Mouse (Mus musculus): Measurements from ENCODE around the gene 4933417A18Rik. TPM values are rescaled to one million over a fixed set of nuclear protein-coding genes. Genes with fewer than 3 reads are reported as not detected.
"Not testable (repeated sequence)": the region's sequence is repeated elsewhere in the genome, so short reads cannot be mapped to it uniquely, and the experiment has no call there.

4933417A18Rik gene
- polyA plus RNA-seq, 1 experiment from 2014 or later: not detected

DNA sequence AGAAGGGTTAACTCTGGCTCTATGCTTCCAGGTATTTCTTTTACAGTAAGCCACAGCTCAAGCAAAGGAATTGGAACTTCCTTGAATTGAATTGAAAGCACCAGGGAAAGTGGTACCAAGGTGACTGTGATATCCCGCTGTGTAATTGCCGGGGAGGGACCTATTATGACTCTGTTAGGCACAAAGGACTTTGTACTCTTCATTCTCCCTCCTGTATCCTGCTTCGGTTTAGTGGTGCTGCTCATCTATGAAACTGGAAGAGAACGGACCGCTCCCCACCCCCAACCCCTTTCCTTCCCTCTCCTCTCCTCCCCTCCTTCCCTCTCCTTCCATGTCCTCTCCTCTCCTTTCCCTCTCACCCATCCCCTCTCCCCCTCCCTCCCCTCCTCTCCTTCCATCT is 40.7 kb downstream of the 4933417A18Rik start:
- 8% methylated on average over 5 of the region's 5 CpGs for WGBS
- no peak overlapping the region for H3K4me2 ChIP-seq (ENCODE audit: low read depth, low read length, severe bottlenecking)

DNA sequence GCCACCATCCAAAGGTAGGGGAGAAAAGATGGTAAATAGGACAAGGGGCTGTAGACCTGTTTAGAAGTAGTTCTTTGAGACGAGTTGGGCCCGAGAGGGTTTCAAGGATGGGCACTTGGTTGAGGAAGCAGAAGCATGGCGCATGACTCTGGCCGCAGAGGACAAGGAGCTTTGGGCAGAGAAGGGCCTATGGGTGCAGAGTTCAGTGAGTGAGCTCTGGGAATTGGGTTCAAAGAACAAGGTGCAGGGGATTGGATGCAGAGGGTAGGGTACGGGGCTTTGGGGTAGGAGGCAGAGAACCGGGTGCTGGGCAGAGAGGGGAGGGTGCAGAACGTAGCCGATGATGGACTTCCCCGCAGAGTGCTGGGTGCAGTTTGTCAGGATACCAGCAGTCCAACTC is 41.4 kb downstream of the 4933417A18Rik start:
- not testable (repeated sequence) for H3K9ac ChIP-seq (ENCODE audit: low read length); H3K4me1 ChIP-seq (replicated peaks; ENCODE audit: control insufficient read depth, insufficient read depth, low read length); DNase-seq (ENCODE audit: low spot score); H3K9me3 ChIP-seq (ENCODE audit: control insufficient read depth, low read length); H3K27ac ChIP-seq (ENCODE audit: low read depth, low read length); ATAC-seq (replicated peaks; ENCODE audit: low FRiP score); H3K4me2 ChIP-seq (ENCODE audit: low read depth, low read length, severe bottlenecking); H3K4me3 ChIP-seq (ENCODE audit: low read depth, low read length); H3K36me3 ChIP-seq (ENCODE audit: control insufficient read depth, insufficient read depth, low read length)
- H3K27me3 ChIP-seq (ENCODE audit: control insufficient read depth, insufficient read depth, low read length): peaks cover 11% of the 10 kb centered on the region
- 70% methylated on average over 9 of the region's 9 CpGs for WGBS

More for the DNA sequence above, 40.7 kb downstream of the 4933417A18Rik start:
- Histone ChIP-seq H3K4me1 (replicated peaks; ENCODE audit: control insufficient read depth, insufficient read depth, low read length) (0 out of 2 replicates have a peak, but pooled peaks cover 3% of the 10 kb centered on the region), H3K36me3 (ENCODE audit: control insufficient read depth, insufficient read depth, low read length) (no peaks in the 10 kb centered on the region), H3K9me3 (ENCODE audit: control insufficient read depth, low read length) (no peaks in the 10 kb centered on the region), H3K27ac (ENCODE audit: low read depth, low read length) (no peak overlapping the region), H3K4me3 (ENCODE audit: low read depth, low read length) (no peak overlapping the region), H3K27me3 (ENCODE audit: control insufficient read depth, insufficient read depth, low read length) (peaks cover 11% of the 10 kb centered on the region), H3K9ac (ENCODE audit: low read length) (no peak overlapping the region)
- DNase-seq (ENCODE audit: low spot score) (no peak), ATAC-seq (replicated peaks; ENCODE audit: low FRiP score) (no peak)

DNA sequence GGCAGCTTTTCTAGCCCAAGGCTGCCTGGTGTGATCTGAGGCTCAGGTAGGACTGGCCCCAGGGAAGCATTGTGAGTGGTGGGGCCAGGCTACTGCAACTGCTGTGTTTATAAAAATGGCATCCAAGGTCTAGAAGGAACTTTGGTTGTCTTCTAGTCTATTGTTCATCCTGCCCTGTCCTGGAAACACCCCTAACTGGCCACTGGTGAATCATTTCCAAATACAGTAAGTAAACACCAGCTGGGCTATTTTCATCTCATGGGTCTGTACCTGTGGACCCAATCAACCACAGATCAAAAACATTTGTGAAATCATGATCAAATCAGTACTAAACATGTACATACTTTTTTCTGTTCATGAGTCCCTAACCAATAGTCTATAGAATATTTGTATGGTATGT is 48.2 kb downstream of the 4933417A18Rik start:
- not testable (repeated sequence) for H3K4me2 ChIP-seq (ENCODE audit: low read depth, low read length, severe bottlenecking); ATAC-seq (replicated peaks; ENCODE audit: low FRiP score); H3K4me3 ChIP-seq (ENCODE audit: low read depth, low read length); H3K27me3 ChIP-seq (ENCODE audit: control insufficient read depth, insufficient read depth, low read length); H3K9ac ChIP-seq (ENCODE audit: low read length); H3K4me1 ChIP-seq (replicated peaks; ENCODE audit: control insufficient read depth, insufficient read depth, low read length); H3K27ac ChIP-seq (ENCODE audit: low read depth, low read length); DNase-seq (ENCODE audit: low spot score); H3K9me3 ChIP-seq (ENCODE audit: control insufficient read depth, low read length); H3K36me3 ChIP-seq (ENCODE audit: control insufficient read depth, insufficient read depth, low read length)

DNA sequence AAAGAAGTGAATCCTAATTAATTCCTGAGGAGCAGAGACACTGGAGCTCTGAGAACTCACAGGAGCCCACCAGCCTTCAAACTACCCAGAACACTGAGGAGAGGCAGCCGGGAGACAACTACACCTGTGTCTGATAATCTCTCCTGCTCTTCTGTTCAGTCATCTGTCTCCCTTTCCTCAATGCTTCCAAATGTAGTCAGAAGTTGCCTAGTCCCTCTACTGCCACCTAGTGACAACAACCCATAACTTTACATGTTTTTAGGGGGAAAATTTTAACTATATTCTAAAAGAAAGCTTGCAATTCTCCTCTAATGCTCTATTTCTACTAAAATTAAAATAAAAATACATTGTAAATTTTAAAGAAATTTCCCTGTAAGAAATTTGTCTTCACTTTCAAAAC is 48.9 kb downstream of the 4933417A18Rik start:
- no peak overlapping the region for H3K4me2 ChIP-seq (ENCODE audit: low read depth, low read length, severe bottlenecking)
- H3K4me1 ChIP-seq (replicated peaks; ENCODE audit: control insufficient read depth, insufficient read depth, low read length): no peaks in the 10 kb centered on the region
- 40% methylated on average over 1 of the region's 1 CpGs for WGBS
- no peak for ATAC-seq (replicated peaks; ENCODE audit: low FRiP score)
- no peaks in the 10 kb centered on the region for H3K9me3 ChIP-seq (ENCODE audit: control insufficient read depth, low read length)
- H3K36me3 ChIP-seq (ENCODE audit: control insufficient read depth, insufficient read depth, low read length): no peaks in the 10 kb centered on the region
- DNase-seq (ENCODE audit: low spot score): no peak
- H3K27me3 ChIP-seq (ENCODE audit: control insufficient read depth, insufficient read depth, low read length): no peaks in the 10 kb centered on the region
- H3K27ac ChIP-seq (ENCODE audit: low read depth, low read length): no peak overlapping the region
- H3K4me3 ChIP-seq (ENCODE audit: low read depth, low read length): no peak overlapping the region
- H3K9ac ChIP-seq (ENCODE audit: low read length): no peak overlapping the region

DNA sequence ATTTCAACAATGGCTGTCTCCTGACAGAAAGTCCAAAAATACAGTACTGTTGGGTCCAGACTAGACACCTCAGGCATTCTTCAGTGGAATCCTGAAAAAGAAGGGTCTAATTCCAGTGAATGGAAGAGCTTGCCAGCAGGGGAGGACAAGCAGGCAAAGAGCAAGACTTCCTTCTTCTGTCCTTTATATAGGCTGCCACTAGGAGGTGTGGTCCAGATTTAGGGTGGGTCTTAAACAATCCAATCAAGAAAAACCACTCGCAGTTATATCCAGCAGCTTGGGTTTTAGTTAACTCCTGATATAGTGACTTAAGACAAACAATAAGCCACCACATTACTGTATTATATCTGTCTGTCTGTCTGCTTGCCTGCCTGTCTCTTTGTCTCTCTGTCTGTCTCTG is 49.6 kb downstream of the 4933417A18Rik start:
- Histone ChIP-seq H3K9me3 (ENCODE audit: control insufficient read depth, low read length) (no peaks in the 10 kb centered on the region), H3K4me1 (replicated peaks; ENCODE audit: control insufficient read depth, insufficient read depth, low read length) (no peaks in the 10 kb centered on the region), H3K4me2 (ENCODE audit: low read depth, low read length, severe bottlenecking) (no peak overlapping the region), H3K27me3 (ENCODE audit: control insufficient read depth, insufficient read depth, low read length) (no peaks in the 10 kb centered on the region), H3K9ac (ENCODE audit: low read length) (no peak overlapping the region), H3K4me3 (ENCODE audit: low read depth, low read length) (no peak overlapping the region), H3K27ac (ENCODE audit: low read depth, low read length) (no peak overlapping the region), H3K36me3 (ENCODE audit: control insufficient read depth, insufficient read depth, low read length) (no peaks in the 10 kb centered on the region)
- WGBS: 67% methylated on average over 1 of the region's 1 CpGs
- no peak for DNase-seq (ENCODE audit: low spot score)
- no peak for ATAC-seq (replicated peaks; ENCODE audit: low FRiP score)

DNA sequence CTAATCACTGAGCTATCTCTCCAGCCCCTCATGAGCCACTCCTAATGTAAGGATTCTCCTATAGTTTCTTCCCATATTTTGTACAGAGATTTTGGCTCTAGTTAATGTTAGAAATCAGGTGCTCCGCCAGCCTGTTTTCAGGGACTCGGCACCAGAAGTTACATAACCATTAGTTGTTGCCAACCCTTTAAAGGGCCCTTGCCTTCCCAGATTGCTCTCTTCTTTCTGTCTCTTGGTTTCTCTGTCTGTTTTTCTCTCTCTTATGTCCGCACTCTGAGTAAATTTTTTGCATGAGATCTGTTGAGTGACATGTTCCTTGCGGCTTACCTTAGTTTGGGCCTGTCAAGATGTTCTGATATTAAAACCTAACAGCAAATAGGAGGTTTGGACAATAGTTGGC is 51.9 kb downstream of the 4933417A18Rik start:
- H3K27me3 ChIP-seq (ENCODE audit: control insufficient read depth, insufficient read depth, low read length): no peaks in the 10 kb centered on the region
- no peaks in the 10 kb centered on the region for H3K4me1 ChIP-seq (replicated peaks; ENCODE audit: control insufficient read depth, insufficient read depth, low read length)
- H3K9me3 ChIP-seq (ENCODE audit: control insufficient read depth, low read length): no peaks in the 10 kb centered on the region
- no peak overlapping the region for H3K27ac ChIP-seq (ENCODE audit: low read depth, low read length)
- H3K4me2 ChIP-seq (ENCODE audit: low read depth, low read length, severe bottlenecking): no peak overlapping the region
- 97% methylated on average over 4 of the region's 4 CpGs for WGBS
- ATAC-seq (replicated peaks; ENCODE audit: low FRiP score) (no peak), DNase-seq (ENCODE audit: low spot score) (no peak)
- no peak overlapping the region for H3K4me3 ChIP-seq (ENCODE audit: low read depth, low read length)
- no peaks in the 10 kb centered on the region; the same call in 1 of the 2 replicates for H3K36me3 ChIP-seq (ENCODE audit: control insufficient read depth, insufficient read depth, low read length)
- no peak overlapping the region for H3K9ac ChIP-seq (ENCODE audit: low read length)

DNA sequence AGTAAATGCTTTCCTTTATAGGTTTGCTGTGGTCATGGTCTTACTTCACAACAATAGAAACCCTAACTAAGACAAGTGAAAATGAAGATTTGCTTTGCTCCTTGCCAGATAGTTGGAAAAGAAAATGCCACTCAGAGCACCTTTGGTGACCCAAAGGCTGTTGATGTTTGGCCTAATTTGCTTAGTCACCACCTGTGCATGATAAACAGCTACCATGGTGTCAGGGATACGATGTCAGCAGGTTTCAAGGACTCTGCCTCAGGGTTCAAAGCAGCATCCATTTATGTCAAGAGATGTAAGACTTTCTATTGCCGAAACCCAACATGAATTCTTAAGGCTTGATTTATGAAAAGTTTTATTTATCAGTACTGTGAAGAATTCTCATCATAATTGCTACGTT is 53.2 kb downstream of the 4933417A18Rik start:
- Histone ChIP-seq H3K9ac (ENCODE audit: low read length) (no peak overlapping the region), H3K4me3 (ENCODE audit: low read depth, low read length) (no peak overlapping the region), H3K4me1 (replicated peaks; ENCODE audit: control insufficient read depth, insufficient read depth, low read length) (no peaks in the 10 kb centered on the region), H3K27me3 (ENCODE audit: control insufficient read depth, insufficient read depth, low read length) (no peaks in the 10 kb centered on the region), H3K36me3 (ENCODE audit: control insufficient read depth, insufficient read depth, low read length) (peaks cover 2% of the 10 kb centered on the region; the same call in 1 of the 2 replicates), H3K4me2 (ENCODE audit: low read depth, low read length, severe bottlenecking) (no peak overlapping the region), H3K27ac (ENCODE audit: low read depth, low read length) (no peak overlapping the region), H3K9me3 (ENCODE audit: control insufficient read depth, low read length) (no peaks in the 10 kb centered on the region)
- ATAC-seq (replicated peaks; ENCODE audit: low FRiP score): no peak
- WGBS: 96% methylated on average over 3 of the region's 3 CpGs
- DNase-seq (ENCODE audit: low spot score): no peak

DNA sequence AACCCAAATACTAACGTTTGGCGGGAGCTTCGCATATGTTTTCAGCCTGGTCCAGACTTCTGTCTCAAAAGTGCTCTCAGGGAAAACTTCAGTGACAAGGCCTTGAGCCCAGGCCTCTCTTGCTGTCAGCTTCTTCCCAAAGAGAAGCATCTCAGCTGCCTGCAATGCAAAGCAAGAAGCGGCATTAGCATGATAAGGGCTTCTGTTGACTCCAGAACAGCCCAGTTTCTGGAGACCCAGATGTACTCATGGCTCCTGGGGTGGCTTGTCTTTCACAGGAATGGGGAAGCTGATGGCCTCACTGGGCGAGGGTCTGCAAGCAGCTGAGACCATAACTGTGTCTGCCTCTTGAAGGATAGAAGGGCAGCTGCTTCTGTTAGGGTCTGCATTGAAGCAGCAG is 54.4 kb downstream of the 4933417A18Rik start:
- H3K36me3 ChIP-seq (ENCODE audit: control insufficient read depth, insufficient read depth, low read length): not testable (repeated sequence)
- WGBS: 76% methylated on average over 5 of the region's 5 CpGs

DNA sequence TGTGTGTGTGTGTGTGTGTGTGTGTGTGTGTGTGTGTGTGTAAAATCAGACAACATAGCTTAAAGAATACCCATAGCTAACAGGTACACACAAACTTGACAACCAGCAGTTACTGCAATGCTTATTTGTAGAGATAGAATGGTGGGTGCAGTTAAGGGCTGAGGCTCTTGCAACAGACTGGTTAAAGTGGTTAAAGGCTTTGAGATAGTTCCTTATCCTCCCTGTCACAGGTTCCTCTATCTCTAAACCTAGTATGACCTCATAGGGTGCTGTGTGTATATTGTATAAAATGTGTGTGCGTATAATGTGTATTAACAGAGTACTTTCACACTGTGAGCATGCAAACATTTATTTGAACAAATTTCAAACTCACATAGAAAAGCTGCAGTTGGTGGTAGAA is 59.3 kb downstream of the 4933417A18Rik start:
- not testable (repeated sequence) for H3K27ac ChIP-seq (ENCODE audit: low read depth, low read length); H3K9ac ChIP-seq (ENCODE audit: low read length); ATAC-seq (replicated peaks; ENCODE audit: low FRiP score); H3K36me3 ChIP-seq (ENCODE audit: control insufficient read depth, insufficient read depth, low read length); H3K4me3 ChIP-seq (ENCODE audit: low read depth, low read length); DNase-seq (ENCODE audit: low spot score); H3K27me3 ChIP-seq (ENCODE audit: control insufficient read depth, insufficient read depth, low read length); H3K4me1 ChIP-seq (replicated peaks; ENCODE audit: control insufficient read depth, insufficient read depth, low read length); H3K4me2 ChIP-seq (ENCODE audit: low read depth, low read length, severe bottlenecking); H3K9me3 ChIP-seq (ENCODE audit: control insufficient read depth, low read length)
- WGBS: 88% methylated on average over 1 of the region's 1 CpGs

More for the DNA sequence above, 54.4 kb downstream of the 4933417A18Rik start:
- H3K9ac ChIP-seq (ENCODE audit: low read length); H3K4me3 ChIP-seq (ENCODE audit: low read depth, low read length); H3K27ac ChIP-seq (ENCODE audit: low read depth, low read length); H3K27me3 ChIP-seq (ENCODE audit: control insufficient read depth, insufficient read depth, low read length); H3K9me3 ChIP-seq (ENCODE audit: control insufficient read depth, low read length); H3K4me1 ChIP-seq (replicated peaks; ENCODE audit: control insufficient read depth, insufficient read depth, low read length); ATAC-seq (replicated peaks; ENCODE audit: low FRiP score); DNase-seq (ENCODE audit: low spot score); H3K4me2 ChIP-seq (ENCODE audit: low read depth, low read length, severe bottlenecking): not testable (repeated sequence)
